Mouse (Mus musculus): ENCODE measurements at regions not wholly inside any gene's neighbourhood (a gene's known extent, or its start where the extent isn't known, plus 50 kb on each side); places are given as distances from the start of the nearest gene placed in this dataset.

DNA sequence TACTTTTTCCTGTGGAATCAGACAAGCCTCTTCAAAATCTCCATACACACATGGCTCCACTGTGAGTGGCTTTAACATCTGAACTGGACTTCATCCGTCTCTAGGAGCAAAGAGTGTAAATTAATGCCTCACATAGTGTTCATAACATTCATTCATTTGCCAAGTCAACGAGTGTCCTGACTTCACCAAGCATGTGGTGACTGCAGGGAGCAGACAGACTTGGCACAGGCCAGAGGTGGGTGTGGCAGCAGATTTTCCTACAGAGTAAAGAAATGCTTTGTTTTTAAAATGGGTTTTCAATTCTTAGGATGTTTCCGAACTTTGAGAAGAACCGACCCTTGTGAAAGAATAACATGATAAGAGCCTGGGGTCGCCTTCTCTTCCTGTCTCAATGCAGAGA, 183.6 kb upstream of the Zfp462 start:
- no peaks in the 10 kb centered on the region for H3K27me3 ChIP-seq (replicated peaks)
- H3K27ac ChIP-seq (ENCODE audit: insufficient read depth, low read depth): no peak overlapping the region
- in situ Hi-C loops (cut with MboI; ENCODE audit: low pct_ligation_motif_present, low pct_unique_long_range_greater_than_20kb, low sequenced_read_pairs): no loop called here
- H3K79me2 ChIP-seq (replicated peaks; ENCODE audit: control insufficient read depth, extremely low read depth, insufficient read depth, poor library complexity, severe bottlenecking): no peaks in the 10 kb centered on the region
- H3K4me1 ChIP-seq (ENCODE audit: control insufficient read depth in 1 of 2, insufficient read depth in 2 of 2): no peaks in the 10 kb centered on the region
- H3K4me3 ChIP-seq (replicated peaks in 1 of 3; ENCODE audit: low read depth in 2 of 3, low read length in 2 of 3, poor library complexity in 1 of 3): no peak overlapping the region
- H3K9me3 ChIP-seq (replicated peaks; ENCODE audit: low read length): peaks cover 44% of the 10 kb centered on the region
- DNase-seq (ENCODE audit: extremely low read depth): no peak
- no peak overlapping the region for H3K4me2 ChIP-seq (ENCODE audit: insufficient read depth, low read depth, poor library complexity, severe bottlenecking)
- no peak for TF ChIP-seq TBP (conservative IDR thresholded peaks at IDR 0.05; ENCODE audit: low read depth, low read length)
- no peak for TF ChIP-seq KAT2A (IDR thresholded peaks at IDR 0.05; ENCODE audit: insufficient replicate concordance, low read length)
- TF ChIP-seq GABPA (IDR thresholded peaks at IDR 0.05; ENCODE audit: insufficient replicate concordance, low read depth, low read length): no peak
- no peak for TF ChIP-seq ZC3H11A (IDR thresholded peaks at IDR 0.05; ENCODE audit: low read depth, low read length)
- TF ChIP-seq JUND (conservative IDR thresholded peaks at IDR 0.05; ENCODE audit: low read depth, low read length): no peak
- no peak for TF ChIP-seq RAD21 (IDR thresholded peaks at IDR 0.05; ENCODE audit: low read depth, low read length)
- no peak for TF ChIP-seq MAFK (IDR thresholded peaks at IDR 0.05; ENCODE audit: insufficient replicate concordance, low read length)
- no peak for TF ChIP-seq NRF1 (IDR thresholded peaks at IDR 0.05; ENCODE audit: low read depth, low read length)
- TF ChIP-seq USF1 (IDR thresholded peaks at IDR 0.05; ENCODE audit: low read depth, low read length): no peak
- TF ChIP-seq NELFE (IDR thresholded peaks at IDR 0.05; ENCODE audit: low read depth, low read length): no peak
- no peak for TF ChIP-seq USF2 (conservative IDR thresholded peaks at IDR 0.05; ENCODE audit: low read depth, low read length)
- TF ChIP-seq EP300 (IDR thresholded peaks at IDR 0.05; ENCODE audit: low read length): no peak
- no peak for TF ChIP-seq MAX (IDR thresholded peaks at IDR 0.05; ENCODE audit: low read length)
- TF ChIP-seq MXI1 (IDR thresholded peaks at IDR 0.05; ENCODE audit: low read depth, low read length): no peak
- no peak for TF ChIP-seq CHD2 (IDR thresholded peaks at IDR 0.05; ENCODE audit: low read length)
- no peak for TF ChIP-seq CTCF (conservative IDR thresholded peaks at IDR 0.05 in 1 of 2, IDR thresholded peaks at IDR 0.05 in 1 of 2; ENCODE audit: low read depth in 2 of 2, low read length in 2 of 2)
- TF ChIP-seq ETS1 (conservative IDR thresholded peaks at IDR 0.05; ENCODE audit: low read depth, low read length): no peak
- TF ChIP-seq PAX5 (IDR thresholded peaks at IDR 0.05; ENCODE audit: low read length): no peak
- H3K36me3 ChIP-seq (replicated peaks in 1 of 2; ENCODE audit: control insufficient read depth in 1 of 2, insufficient read depth in 1 of 2, low read length in 1 of 2): no peaks in the 10 kb centered on the region
- H3K9ac ChIP-seq (ENCODE audit: insufficient read depth, low read depth): no peak overlapping the region
- dilution Hi-C loops (cut with MboI; ENCODE audit: extremely low pct_ligation_motif_present, extremely low pct_unique_long_range_greater_than_20kb, low sequenced_read_pairs): no loop called here

GRCm38 (mm10) chr4:54765045-54765444, 179.8 kb upstream of the Zfp462 start:
- DNase-seq (ENCODE audit: extremely low read depth): no peak
- Histone ChIP-seq H3K9me3 (replicated peaks; ENCODE audit: low read length) (peaks cover 40% of the 10 kb centered on the region), H3K36me3 (replicated peaks in 1 of 2; ENCODE audit: control insufficient read depth in 1 of 2, insufficient read depth in 1 of 2, low read length in 1 of 2) (no peaks in the 10 kb centered on the region), H3K79me2 (replicated peaks; ENCODE audit: control insufficient read depth, extremely low read depth, insufficient read depth, poor library complexity, severe bottlenecking) (no peaks in the 10 kb centered on the region), H3K4me3 (replicated peaks in 1 of 3; ENCODE audit: low read depth in 2 of 3, low read length in 2 of 3, poor library complexity in 1 of 3) (no peak overlapping the region), H3K4me1 (ENCODE audit: control insufficient read depth in 1 of 2, insufficient read depth in 2 of 2) (no peaks in the 10 kb centered on the region), H3K27ac (ENCODE audit: insufficient read depth, low read depth) (no peak overlapping the region), H3K27me3 (replicated peaks) (no peaks in the 10 kb centered on the region), H3K4me2 (ENCODE audit: insufficient read depth, low read depth, poor library complexity, severe bottlenecking) (no peak overlapping the region), H3K9ac (ENCODE audit: insufficient read depth, low read depth) (no peak overlapping the region)
- dilution Hi-C loops (cut with MboI; ENCODE audit: extremely low pct_ligation_motif_present, extremely low pct_unique_long_range_greater_than_20kb, low sequenced_read_pairs): no loop called here
- TF ChIP-seq MYC (IDR thresholded peaks at IDR 0.05; ENCODE audit: low read depth, low read length): no peak
- no peak for TF ChIP-seq SIN3A (IDR thresholded peaks at IDR 0.05; ENCODE audit: low read length)
- TF ChIP-seq E2F4 (IDR thresholded peaks at IDR 0.05; ENCODE audit: insufficient replicate concordance, low read depth, low read length): no peak
- no peak for TF ChIP-seq MXI1 (IDR thresholded peaks at IDR 0.05; ENCODE audit: low read depth, low read length)
- TF ChIP-seq ZMIZ1 (IDR thresholded peaks at IDR 0.05; ENCODE audit: low read depth, low read length): no peak
- no peak for TF ChIP-seq MAZ (IDR thresholded peaks at IDR 0.05; ENCODE audit: low read depth, low read length)
- no peak for TF ChIP-seq JUND (conservative IDR thresholded peaks at IDR 0.05; ENCODE audit: low read depth, low read length)
- no peak for TF ChIP-seq CHD2 (IDR thresholded peaks at IDR 0.05; ENCODE audit: low read length)
- no peak for TF ChIP-seq KAT2A (IDR thresholded peaks at IDR 0.05; ENCODE audit: insufficient replicate concordance, low read length)
- TF ChIP-seq ZNF384 (IDR thresholded peaks at IDR 0.05; ENCODE audit: low read depth, low read length): no peak
- in situ Hi-C loops (cut with MboI; ENCODE audit: low pct_ligation_motif_present, low pct_unique_long_range_greater_than_20kb, low sequenced_read_pairs): no loop called here
